Mouse (Mus musculus) hematopoietic multipotent progenitor cell, adult 10-12 weeks (in vitro differentiated cells): ENCODE measurements around the gene Gm21663. TPM values are rescaled to one million over a fixed set of nuclear protein-coding genes. Genes with fewer than 3 reads are reported as not detected.

Experiments
- polyA plus RNA-seq: library from polyadenylated mRNA; stranded (reverse); fragments of >175 nt; gene quantifications from 2 replicates; pipeline ENCODE4 v1.2.3, GENCODE M21; 2012; ENCODE audit warnings: low replicate concordance

Gene Gm21663
- not detected in 2 replicates for polyA plus RNA-seq

GRCm38 (mm10) chr5:25942281-25942680, at the start of gene Gm21663:
Gene Gm21663 (minus strand): TSS chr5:25942381.

GRCm38 (mm10) chr5:25988550-25988949, 46.4 kb upstream of the Gm21663 start, which contains the start of gene Gm21698:
Gene Gm21698 (minus strand): TSS chr5:25988650.

GRCm38 (mm10) chr5:25972563-25972962, 30.4 kb upstream of the Gm21663 start, which contains the start of gene Gm21680:
Gene Gm21680 (minus strand): TSS chr5:25972663.

GRCm38 (mm10) chr5:25954317-25954716, 12.1 kb upstream of the Gm21663 start, which contains the start of gene Gm21671:
Gene Gm21671 (minus strand): TSS chr5:25954417.

Other genes with a start within 250 kb of the Gm21663 start
- 0.85 and 2.2 TPM in 2 replicates for gene Xrcc2, start 236.6 kb downstream of the Gm21663 start, polyA plus RNA-seq
- 1.7 and 2.0 TPM in 2 replicates for gene Actr3b, start 182.4 kb downstream of the Gm21663 start, polyA plus RNA-seq
- not detected in 2 replicates for gene Gm21671, start 12.0 kb upstream of the Gm21663 start, polyA plus RNA-seq
- not detected in 2 replicates for gene Gm21680, start 30.3 kb upstream of the Gm21663 start, polyA plus RNA-seq
- gene Gm21698, start 46.3 kb upstream of the Gm21663 start, polyA plus RNA-seq: 0.05 TPM in 1 of 2 replicates, not detected in the other
- not detected in 2 replicates for gene Gm1979, start 62.4 kb upstream of the Gm21663 start, polyA plus RNA-seq
- gene Gm5862, start 80.5 kb upstream of the Gm21663 start, polyA plus RNA-seq: not detected in 2 replicates
- not detected in 2 replicates for gene Speer4a, start 97.2 kb upstream of the Gm21663 start, polyA plus RNA-seq
- gene Gm7347, start 116.2 kb upstream of the Gm21663 start, polyA plus RNA-seq: not detected in 2 replicates
- not detected in 2 replicates for gene Gm10471, start 146.9 kb upstream of the Gm21663 start, polyA plus RNA-seq
- not detected in 2 replicates for gene 5031410I06Rik, start 163.0 kb upstream of the Gm21663 start, polyA plus RNA-seq
- not detected in 2 replicates for gene Gm10220, start 179.0 kb upstream of the Gm21663 start, polyA plus RNA-seq